Mouse (Mus musculus) heart, embryonic 14.5 days (tissue): ENCODE measurements around the gene Polr3gl. TPM values are rescaled to one million over a fixed set of nuclear protein-coding genes. Genes with fewer than 3 reads are reported as not detected.

Experiments
- ATAC-seq: fragments of 200-750 bp; cut with Nextera tagmentation; 2 replicates; pipeline ENCODE4 v1.8.0; 2017; ENCODE audit warnings: low read depth, moderate TSS enrichment; ENCODE audit not compliant: insufficient number of reproducible peaks, insufficient read depth, low FRiP score
- H3K27ac ChIP-seq, 2 experiments: fragments of 200-500 bp in 1 of 2; fragments of 300-500 bp in 1 of 2; sonication (generic) in 1 of 2; replicated peaks in 1 of 2; 2 replicates each; pipeline ENCODE4 v1.5.1; 2012 to 2014; ENCODE audit warnings: low read depth in 2 of 2, low read length in 2 of 2, control low read depth in 1 of 2, mild to moderate bottlenecking in 1 of 2, mixed read lengths in 1 of 2; ENCODE audit not compliant: control insufficient read depth in 1 of 2, insufficient read depth in 1 of 2
- H3K27me3 ChIP-seq: fragments of 300-500 bp; sonication (generic); 2 replicates; pipeline ENCODE4 v1.6.1; 2014; ENCODE audit warnings: mild to moderate bottlenecking, low read length, control low read depth; ENCODE audit not compliant: control insufficient read depth, insufficient read depth
- H3K36me3 ChIP-seq: fragments of 300-500 bp; sonication (generic); 2 replicates; pipeline ENCODE4 v1.6.1; 2014; ENCODE audit warnings: mild to moderate bottlenecking, control low read depth, low read length, mixed read lengths; ENCODE audit not compliant: control insufficient read depth, insufficient read depth
- H3K4me1 ChIP-seq, 2 experiments: fragments of 200-500 bp in 1 of 2; fragments of 300-500 bp in 1 of 2; sonication (generic) in 1 of 2; 2 replicates each; pipeline ENCODE4 v1.6.1; 2012 to 2014; ENCODE audit warnings: low read length in 2 of 2, control low read depth in 1 of 2, mixed read lengths in 1 of 2; ENCODE audit not compliant: control insufficient read depth in 2 of 2, insufficient read depth in 2 of 2
- H3K4me2 ChIP-seq: fragments of 300-500 bp; sonication (generic); 2 replicates; pipeline ENCODE4 v1.6.1; 2014; ENCODE audit warnings: mild to moderate bottlenecking, low read length
- H3K4me3 ChIP-seq, 2 experiments: fragments of 200-500 bp in 1 of 2; fragments of 300-500 bp in 1 of 2; sonication (generic) in 1 of 2; 2 replicates each; pipeline ENCODE4 v1.5.1; 2012 to 2014; ENCODE audit warnings: low read length in 2 of 2, mild to moderate bottlenecking in 2 of 2, control low read depth in 1 of 2, low read depth in 1 of 2, moderate library complexity in 1 of 2; ENCODE audit not compliant: control insufficient read depth in 1 of 2, insufficient read depth in 1 of 2
- H3K9ac ChIP-seq: fragments of 300-500 bp; sonication (generic); 2 replicates; pipeline ENCODE4 v1.6.1; 2014; ENCODE audit warnings: mild to moderate bottlenecking, low read length
- H3K9me3 ChIP-seq: fragments of 300-500 bp; sonication (generic); 2 replicates; pipeline ENCODE4 v1.6.1; 2016; ENCODE audit warnings: low read length, control low read depth; ENCODE audit not compliant: control insufficient read depth
- WGBS: fragments of 180-500 bp; shearing (Covaris S2); extraction: QIAGEN DNeasy Blood & Tissue Kit; methylation state at CpG from one replicate; pipeline ENCODE4 v1.1.7; 2014; 5-methylcytosine and 5-hydroxymethylcytosine counted together
- polyA plus RNA-seq: library from polyadenylated mRNA; unstranded; fragments of >200 nt; fragmentation: Nextera tagmentation; extraction: Ambion mirVana; gene quantifications from 2 replicates; pipeline ENCODE4 v1.2.1, GENCODE M21; 2014

Polr3gl gene
- polyA plus RNA-seq = 25.5 and 28.7 TPM in 2 replicates

- H3K4me1 ChIP-seq = peaks cover 8 to 37% of the 10 kb centered on the region in 2 experiments; a peak in 3 of 4 replicates
- peak within 1 kb of the TSS; percentile 85 for H3K4me2 ChIP-seq
- H3K27ac ChIP-seq = peak within 1 kb of the TSS; percentile 87 to 88
- no peaks in the 10 kb centered on the region for H3K36me3 ChIP-seq
- peak within 1 kb of the TSS; percentile 68 to 85 for H3K4me3 ChIP-seq
- WGBS = under 1% methylated on average over 36 of the region's 38 CpGs
- H3K9ac ChIP-seq = peak within 1 kb of the TSS; percentile 82
- peak; percentile 85 for ATAC-seq
- H3K9me3 ChIP-seq = no peaks in the 10 kb centered on the region
- H3K27me3 ChIP-seq = no peaks in the 10 kb centered on the region
Measured at GRCm38 (mm10) chr3:96593790-96594560, at the start of gene Polr3gl. Gene Polr3gl (minus strand): TSS chr3:96594181.

- Histone ChIP-seq H3K4me3 (no peak overlapping the region), H3K36me3 (peaks cover 62% of the 10 kb centered on the region), H3K9me3 (no peaks in the 10 kb centered on the region), H3K4me2 (no peak overlapping the region), H3K27ac (no peak overlapping the region), H3K27me3 (no peaks in the 10 kb centered on the region), H3K9ac (no peak overlapping the region), H3K4me1 (peaks cover 3 to 13% of the 10 kb centered on the region in 2 experiments; a peak in 3 of 4 replicates)
- 92% methylated on average over 1 of the region's 1 CpGs for WGBS
- no peak for ATAC-seq
Measured at GRCm38 (mm10) chr3:96639219-96639618, 45.2 kb upstream of the Polr3gl start.

GRCm38 (mm10) chr3:96636448-96636847, 42.5 kb upstream of the Polr3gl start:
- 61% methylated on average over 11 of the region's 11 CpGs for WGBS
- no peak overlapping the region for H3K27ac ChIP-seq
- no peaks in the 10 kb centered on the region for H3K27me3 ChIP-seq
- H3K4me3 ChIP-seq = peak overlapping the region; percentile 79 to 86; a peak in 3 of 4 replicates
- H3K4me2 ChIP-seq = peak overlapping the region; percentile 89
- H3K4me1 ChIP-seq = peaks cover 3 to 13% of the 10 kb centered on the region in 2 experiments; a peak in 3 of 4 replicates
- H3K36me3 ChIP-seq = peaks cover 65% of the 10 kb centered on the region
- no peaks in the 10 kb centered on the region for H3K9me3 ChIP-seq
- no peak for ATAC-seq
- H3K9ac ChIP-seq = peak overlapping the region; percentile 95

- WGBS = 9% methylated on average over 15 of the region's 15 CpGs
- peaks cover 68% of the 10 kb centered on the region for H3K36me3 ChIP-seq
- H3K27me3 ChIP-seq = no peaks in the 10 kb centered on the region
- peak overlapping the region; percentile 79 to 86 for H3K4me3 ChIP-seq
- H3K4me1 ChIP-seq = peaks cover 3 to 18% of the 10 kb centered on the region in 2 experiments; a peak in 3 of 4 replicates
- peak overlapping the region; percentile 95 for H3K9ac ChIP-seq
- H3K4me2 ChIP-seq = peak overlapping the region; percentile 89
- peak overlapping the region in 1 of 2 experiments; percentile 82; a peak in 2 of 4 replicates for H3K27ac ChIP-seq
- no peaks in the 10 kb centered on the region for H3K9me3 ChIP-seq
- no peak for ATAC-seq
Measured at GRCm38 (mm10) chr3:96635906-96636305, 41.9 kb upstream of the Polr3gl start.

GRCm38 (mm10) chr3:96634928-96635879, 41.2 kb upstream of the Polr3gl start, which contains the start of the genes Pex11b and Gm42957:
Gene Pex11b (plus strand): TSS chr3:96635376.
Gene Gm42957 (plus strand): TSS chr3:96635474.
- Histone ChIP-seq H3K9ac (peak within 1 kb of the TSS; percentile 95), H3K36me3 (peaks cover 66% of the 10 kb centered on the region), H3K4me2 (peak within 1 kb of the TSS; percentile 89), H3K4me3 (peak within 1 kb of the TSS; percentile 79 to 86), H3K4me1 (peaks cover 3 to 24% of the 10 kb centered on the region in 2 experiments), H3K27me3 (no peaks in the 10 kb centered on the region), H3K27ac (peak within 1 kb of the TSS; percentile 82 to 89), H3K9me3 (no peaks in the 10 kb centered on the region)
- peak; percentile 83 for ATAC-seq
- WGBS = 2% methylated on average over 60 of the region's 60 CpGs

- H3K9me3 ChIP-seq = no peaks in the 10 kb centered on the region
- WGBS = 39% methylated on average over 1 of the region's 1 CpGs
- no peak for ATAC-seq
- H3K4me1 ChIP-seq = peaks cover 4 to 27% of the 10 kb centered on the region in 2 experiments
- H3K9ac ChIP-seq = no peak overlapping the region
- no peak overlapping the region for H3K27ac ChIP-seq
- H3K4me2 ChIP-seq = no peak overlapping the region
- no peaks in the 10 kb centered on the region for H3K27me3 ChIP-seq
- peaks cover 54% of the 10 kb centered on the region for H3K36me3 ChIP-seq
- H3K4me3 ChIP-seq = no peak overlapping the region
Measured at GRCm38 (mm10) chr3:96634015-96634414, 40.0 kb upstream of the Polr3gl start.

GRCm38 (mm10) chr3:96632058-96632457, 38.1 kb upstream of the Polr3gl start:
- Histone ChIP-seq H3K4me1 (peaks cover 5 to 28% of the 10 kb centered on the region in 2 experiments), H3K9me3 (no peaks in the 10 kb centered on the region), H3K9ac (no peak overlapping the region), H3K4me2 (no peak overlapping the region), H3K4me3 (no peak overlapping the region), H3K27ac (no peak overlapping the region), H3K36me3 (peaks cover 34% of the 10 kb centered on the region), H3K27me3 (no peaks in the 10 kb centered on the region)
- ATAC-seq = no peak
